Comparison of ENCODE assay signal across 11 mouse cellular contexts in the genomic region with DNA sequence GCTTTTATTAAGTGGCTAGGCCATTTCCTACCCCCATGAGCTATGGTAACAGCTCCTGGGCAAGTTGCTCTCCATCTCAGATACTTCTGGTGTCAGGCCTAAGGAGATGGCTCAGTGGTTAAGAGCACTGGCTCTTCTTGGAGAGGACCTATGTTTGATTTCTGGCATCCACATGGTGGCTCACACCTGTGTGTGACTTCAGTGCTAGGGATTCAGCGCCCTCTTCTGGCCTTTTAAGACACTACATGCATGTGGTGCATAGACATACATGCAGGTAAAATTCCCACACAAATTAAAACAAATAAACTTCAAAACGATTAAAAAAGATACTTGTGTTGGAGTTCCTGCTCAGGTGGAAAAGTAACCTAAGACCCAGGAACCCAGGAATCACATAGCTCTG.
DNase-seq lines count a peak whose midpoint lies in the region; TF ChIP-seq lines count a peak whose summit lies in the region.
"Had no signal": no experiment of that assay in that cellular context is flagged by ENCODE, and none has a peak within 500 bp of the region (broad histone marks: within the 10 kb centered on the region; RNA-seq: fewer than 3 reads in every experiment).

No protein-coding gene starts in this region.

- no peak overlapping the region for H3K27ac ChIP-seq in heart, adult 2 months
- H3K27ac ChIP-seq in spleen, adult 2 months (ENCODE audit: insufficient read depth, low read length), result no peak overlapping the region
- no peak overlapping the region for H3K27ac ChIP-seq in cortical plate, adult 2 months (ENCODE audit: insufficient read depth, low read length)
- H3K27ac ChIP-seq: liver, embryonic 13.5 days had no signal

- TF ChIP-seq POLR2A in heart, adult 2 months (IDR thresholded peaks at IDR 0.05; ENCODE audit: insufficient read depth, low read depth, low read length), result no peak
- no peak for TF ChIP-seq POLR2A in spleen, adult 2 months (IDR thresholded peaks at IDR 0.05; ENCODE audit: low read depth, low read length)
- TF ChIP-seq POLR2A in cortical plate, adult 2 months (IDR thresholded peaks at IDR 0.05; ENCODE audit: extremely low read depth, insufficient read depth, low read length), result no peak

- DNase-seq in heart, adult 2 months, result no peak
- DNase-seq in heart, postnatal 36 days, result no peak
- no peak for DNase-seq in spleen, adult 2 months (ENCODE audit: low read depth in 1 of 2, low spot score in 2 of 2)
- no peak for DNase-seq in spleen, postnatal 4 days (ENCODE audit: low spot score in 2 of 2)
- peak; percentile 26 for DNase-seq in thymus, postnatal 25 days
- DNase-seq in testis, postnatal 14 days (ENCODE audit: low spot score), result no peak
- DNase-seq in left cerebral cortex, adult 9 months (ENCODE audit: low spot score in 2 of 2), result no peak
- DNase-seq: cerebellum, adult 11 months; liver, embryonic 13.5 days had no signal

- no peak for TF ChIP-seq EP300 in heart, adult 2 months (IDR thresholded peaks at IDR 0.05; ENCODE audit: insufficient read depth, low read depth, low read length)

- 33% methylated on average over 2 of the region's 2 CpGs for WGBS in heart, adult 2 months
- 58% methylated on average over 2 of the region's 2 CpGs for WGBS in spleen, adult 2 months

- peak; percentile 57 for TF ChIP-seq CTCF in heart, adult 2 months (IDR thresholded peaks at IDR 0.05)
- peak; percentile 8; the same call in 1 of the 2 replicates for TF ChIP-seq CTCF in spleen, adult 2 months (IDR thresholded peaks at IDR 0.05; ENCODE audit: extremely low read depth, insufficient read depth, insufficient read length, insufficient replicate concordance)
- TF ChIP-seq CTCF in cortical plate, adult 2 months (IDR thresholded peaks at IDR 0.05; ENCODE audit: extremely low read depth, insufficient read depth, low read length), result peak; percentile 18; the same call in 1 of the 2 replicates

- H3K4me1 ChIP-seq in heart, adult 2 months (ENCODE audit: control insufficient read depth, insufficient read depth, low read length), result 0 out of 2 replicates have a peak, but pooled peaks cover 1% of the 10 kb centered on the region
- no peaks in the 10 kb centered on the region for H3K4me1 ChIP-seq in spleen, adult 2 months (ENCODE audit: control insufficient read depth, insufficient read depth, insufficient read length)
- peaks cover 4% of the 10 kb centered on the region; the same call in 1 of the 2 replicates for H3K4me1 ChIP-seq in cortical plate, adult 2 months (ENCODE audit: control insufficient read depth, insufficient read depth, low read length)
- H3K4me1 ChIP-seq: liver, embryonic 13.5 days had no signal

- H3K27me3 ChIP-seq in heart, adult 2 months (ENCODE audit: control insufficient read depth, insufficient read depth, low read length), result no peaks in the 10 kb centered on the region
- no peaks in the 10 kb centered on the region for H3K27me3 ChIP-seq in spleen, adult 2 months (ENCODE audit: control insufficient read depth, insufficient read depth, low read length)
- H3K27me3 ChIP-seq: liver, embryonic 13.5 days had no signal

- no peak overlapping the region for H3K9ac ChIP-seq in heart, adult 2 months (ENCODE audit: low read depth, low read length)
- H3K9ac ChIP-seq: liver, embryonic 13.5 days had no signal

- intact Hi-C loops in heart, adult 2 months (cut with DNase I), result no loop called here
- intact Hi-C loops in heart, postnatal 36 days (cut with DNase I), result no loop called here

- H3K36me3 ChIP-seq in heart, adult 2 months (ENCODE audit: control insufficient read depth, insufficient read depth, low read length), result no peaks in the 10 kb centered on the region
- H3K36me3 ChIP-seq in spleen, adult 2 months (ENCODE audit: control insufficient read depth, insufficient read depth, low read length), result no peaks in the 10 kb centered on the region
- H3K36me3 ChIP-seq: liver, embryonic 13.5 days had no signal

- H3K79me2 ChIP-seq in heart, adult 2 months (replicated peaks; ENCODE audit: control insufficient read depth, insufficient read depth, low read length), result no peaks in the 10 kb centered on the region

- no peak overlapping the region for H3K4me3 ChIP-seq in heart, adult 2 months
- H3K4me3 ChIP-seq in spleen, adult 2 months (ENCODE audit: extremely low read depth, insufficient read depth, insufficient read length), result no peak overlapping the region
- H3K4me3 ChIP-seq in cortical plate, adult 2 months (ENCODE audit: insufficient read depth, low read length), result no peak overlapping the region
- H3K4me3 ChIP-seq: erythroblast, embryonic 14.5 days; liver, embryonic 13.5 days had no signal
